Mouse (Mus musculus): Measurements from ENCODE around the gene Bzw2.

DNA sequence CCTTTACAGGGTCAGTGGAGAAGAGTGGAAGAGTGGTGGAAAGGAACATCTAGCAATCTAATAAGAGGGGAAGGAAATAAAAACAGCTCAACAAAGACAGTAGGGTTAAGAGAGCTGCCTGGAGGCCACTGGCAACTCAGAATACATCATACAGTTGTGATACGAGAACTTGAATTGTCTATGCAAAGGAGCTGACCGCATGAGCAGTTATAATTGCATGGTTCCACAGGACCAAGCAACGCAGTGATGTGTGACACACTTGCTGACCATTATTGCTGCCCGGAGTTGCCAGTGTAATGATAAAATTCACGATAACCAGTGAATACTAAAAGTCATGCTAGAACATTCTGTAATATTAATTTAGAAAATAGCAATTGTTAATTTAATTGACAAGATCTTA is 31.8 kb downstream of the Bzw2 start:
- no peak for TF ChIP-seq CTCF (conservative IDR thresholded peaks at IDR 0.05; ENCODE audit: insufficient read depth, insufficient read length, low read depth, low read length)
- TF ChIP-seq POLR2A (IDR thresholded peaks at IDR 0.05; ENCODE audit: low read depth, low read length) = no peak

Measured in kidney, adult 2 months (tissue).